Mouse (Mus musculus) lung, adult 2 months (tissue): ENCODE data around the gene Man2b1.

Experiments used
- CTCF ChIP-seq: fragments of 200-500 bp; IDR thresholded peaks from 2 replicates; pipeline ENCODE4 v1.5.1; 2011; ENCODE audit warnings: mild to moderate bottlenecking, low read length, control low read depth; ENCODE audit not compliant: insufficient read depth
- POLR2A ChIP-seq: fragments of 200-500 bp; IDR thresholded peaks from 2 replicates; pipeline ENCODE4 v1.6.1; 2011; ENCODE audit warnings: low read depth, mild to moderate bottlenecking, control low read depth, low read length, borderline replicate concordance; ENCODE audit errors: extremely low read depth

DNA sequence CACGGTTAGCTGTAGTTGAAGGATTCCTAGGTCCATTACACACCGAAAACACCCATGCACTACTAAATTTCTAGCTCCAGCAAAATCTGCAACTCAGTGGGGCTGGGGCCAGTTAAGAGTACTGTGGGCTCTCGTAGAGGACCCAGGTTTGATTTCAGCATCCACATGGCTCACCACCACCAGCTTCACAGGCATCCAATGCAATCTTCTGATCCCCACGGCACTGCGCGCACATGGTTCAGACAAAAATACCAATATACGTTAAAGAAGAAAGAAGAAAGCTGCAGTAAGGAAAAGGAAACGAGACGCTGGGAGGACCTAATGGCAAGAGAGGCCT is 46.7 kb upstream of the Man2b1 start:
- TF ChIP-seq CTCF: no peak
- no peak for TF ChIP-seq POLR2A
